Mouse (Mus musculus): Measurements from ENCODE around the gene Mymk.

- no peak for TF ChIP-seq CTCF (IDR thresholded peaks at IDR 0.05; ENCODE audit: insufficient read depth, low read depth, low read length)
- TF ChIP-seq POLR2A (IDR thresholded peaks at IDR 0.05; ENCODE audit: insufficient read depth, low read depth, low read length), result no peak
Measured at GRCm38 (mm10) chr2:27112585-27112984, 40.6 kb upstream of the Mymk start.
